Mouse (Mus musculus) kidney, postnatal 4 days (tissue): Measurements from ENCODE around the gene Trak2.
"Not testable (repeated sequence)": the region's sequence is repeated elsewhere in the genome, so short reads cannot be mapped to it uniquely, and the experiment has no call there.

Experiments
- DNase-seq, 2 experiments: peaks; one replicate each; pipeline ENCODE4 v3.0.0; 2021; ENCODE audit warnings: mixed read lengths in 2 of 2

Gene Trak2

DNA sequence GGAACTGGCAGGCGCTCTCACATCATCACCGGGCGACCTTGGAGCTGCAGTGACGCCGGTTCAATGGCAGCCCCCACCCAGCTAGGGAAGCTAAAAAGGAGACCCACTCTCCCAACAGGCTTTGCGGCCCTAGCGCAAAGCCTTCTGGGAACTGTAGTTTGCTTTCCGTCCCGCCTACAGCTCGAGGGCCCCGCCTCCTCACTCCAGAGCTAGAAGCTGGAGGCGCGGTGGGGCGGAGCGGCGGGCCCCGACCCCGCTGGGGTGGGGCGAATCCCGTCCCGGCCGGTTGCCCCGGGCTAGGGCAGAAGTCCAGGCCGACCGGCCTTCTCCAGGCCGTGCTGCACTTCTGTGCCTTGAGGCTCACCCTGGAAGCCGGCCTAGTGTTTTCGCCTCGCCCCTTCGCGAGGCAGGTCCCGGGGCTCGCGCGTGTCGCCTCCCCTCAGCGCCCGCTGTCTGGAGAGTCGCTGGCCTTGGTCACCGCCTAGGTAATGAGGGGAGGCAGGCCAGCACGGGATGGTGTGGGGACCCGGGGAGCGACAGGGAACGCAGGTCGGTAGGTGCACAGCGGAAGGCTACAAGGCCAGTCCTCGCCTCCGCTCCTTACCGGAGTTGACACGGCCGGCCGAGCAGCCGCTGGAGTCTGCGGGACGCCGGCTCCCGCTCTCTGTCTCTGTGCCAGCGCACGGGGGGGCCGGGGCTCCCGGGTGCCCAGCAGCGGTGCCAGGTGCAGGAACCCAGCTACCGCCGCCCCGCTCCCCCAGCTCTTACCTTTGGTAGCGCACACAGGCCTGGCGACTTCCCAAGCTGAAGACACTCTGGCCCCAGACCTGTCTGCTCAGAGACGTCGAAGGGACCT lies at the start of gene Trak2, which contains the start of gene Stradb:
Gene Trak2 (minus strand): TSS at position 65 of the 856 bp plus-strand sequence.
Gene Stradb (plus strand): TSS at position 157 of the 856 bp plus-strand sequence.
- DNase-seq: peak; percentile 94 to 97

DNA sequence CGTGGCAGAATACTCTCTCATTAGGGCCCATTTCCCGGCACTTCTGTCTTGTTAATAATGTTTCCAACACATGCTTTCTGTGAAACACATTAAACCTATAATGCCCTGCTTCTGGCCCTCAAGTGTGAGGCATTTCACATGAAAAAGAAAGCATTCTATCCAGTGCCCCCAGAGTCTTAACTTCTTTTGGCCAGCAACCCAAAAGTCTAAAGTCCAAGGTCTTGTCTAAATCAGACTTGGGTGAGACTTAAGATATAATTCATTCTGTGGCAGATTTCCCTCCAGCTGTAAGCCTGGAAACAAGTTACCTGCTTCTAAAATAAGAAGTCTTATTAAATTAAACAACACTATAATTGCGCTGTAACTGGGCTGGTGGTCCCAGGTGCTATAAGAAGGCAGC lies 48.3 kb upstream of the Trak2 start:
- DNase-seq: no peak

DNA sequence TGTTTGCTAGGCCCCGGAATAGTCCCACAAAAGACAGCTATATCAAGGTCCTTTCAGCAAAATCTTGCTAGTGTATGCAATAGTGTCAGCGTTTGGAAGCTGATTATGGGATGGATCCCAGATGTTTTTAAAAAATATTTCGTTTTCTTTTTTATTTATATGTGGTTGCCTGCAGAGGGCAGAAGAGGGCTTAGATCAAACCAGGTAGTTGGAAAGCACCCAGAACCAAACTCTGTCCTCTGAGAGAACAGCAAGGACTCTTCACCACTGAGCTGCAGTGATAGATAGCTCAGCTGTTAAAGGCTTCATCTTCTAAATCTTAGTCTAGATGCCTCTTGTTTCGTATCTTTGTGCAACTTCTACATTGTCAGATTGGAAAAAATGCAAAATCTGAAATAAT lies 36.0 kb upstream of the Trak2 start:
- peak; percentile 18 to 35 for DNase-seq

GRCm38 (mm10) chr1:58995313-58995712 lies 22.1 kb upstream of the Trak2 start:
- DNase-seq: no peak

DNA sequence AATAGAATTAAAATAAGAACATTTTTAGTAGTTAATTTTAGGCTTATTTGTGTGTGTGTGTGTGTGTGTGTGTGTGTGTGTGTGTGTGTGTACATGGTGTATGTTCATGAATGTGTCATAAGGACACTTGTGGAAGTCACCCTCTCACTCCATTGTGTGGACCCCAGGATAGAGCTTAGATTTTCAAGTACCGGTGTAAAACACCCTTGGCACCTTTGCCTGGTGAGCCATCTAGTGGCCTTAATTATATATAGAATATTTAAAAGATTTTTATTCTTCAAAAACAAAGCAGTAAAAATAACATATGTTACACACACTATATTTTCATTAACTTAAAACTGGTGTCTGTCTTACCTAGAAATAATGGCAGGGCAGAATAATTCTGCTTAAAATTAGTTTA lies 20.5 kb upstream of the Trak2 start:
- no peak for DNase-seq

DNA sequence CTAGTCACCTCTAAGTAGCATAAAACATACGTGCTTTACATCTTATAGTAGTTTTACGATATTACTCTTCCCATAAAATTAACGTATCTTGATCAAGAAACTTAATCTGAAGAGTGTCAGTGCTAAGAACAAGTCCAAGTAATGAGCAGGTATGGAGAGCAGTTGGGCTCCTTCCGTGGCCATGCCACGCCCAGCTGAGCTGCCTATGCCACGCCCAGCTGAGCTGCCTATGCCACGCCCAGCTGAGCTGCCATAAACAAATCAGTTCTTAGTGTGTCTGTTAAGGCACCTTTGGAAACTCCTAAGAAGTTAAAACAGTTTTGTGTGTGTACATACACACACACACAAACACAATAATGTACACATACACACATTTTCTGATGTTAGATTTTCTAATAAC lies 19.9 kb upstream of the Trak2 start:
- no peak for DNase-seq

GRCm38 (mm10) chr1:58984586-58984985 lies 11.4 kb upstream of the Trak2 start:
- DNase-seq: no peak

- no peak for DNase-seq
These were observed 9.0 kb upstream of the Trak2 start for GRCm38 (mm10) chr1:58982276-58982675.

DNA sequence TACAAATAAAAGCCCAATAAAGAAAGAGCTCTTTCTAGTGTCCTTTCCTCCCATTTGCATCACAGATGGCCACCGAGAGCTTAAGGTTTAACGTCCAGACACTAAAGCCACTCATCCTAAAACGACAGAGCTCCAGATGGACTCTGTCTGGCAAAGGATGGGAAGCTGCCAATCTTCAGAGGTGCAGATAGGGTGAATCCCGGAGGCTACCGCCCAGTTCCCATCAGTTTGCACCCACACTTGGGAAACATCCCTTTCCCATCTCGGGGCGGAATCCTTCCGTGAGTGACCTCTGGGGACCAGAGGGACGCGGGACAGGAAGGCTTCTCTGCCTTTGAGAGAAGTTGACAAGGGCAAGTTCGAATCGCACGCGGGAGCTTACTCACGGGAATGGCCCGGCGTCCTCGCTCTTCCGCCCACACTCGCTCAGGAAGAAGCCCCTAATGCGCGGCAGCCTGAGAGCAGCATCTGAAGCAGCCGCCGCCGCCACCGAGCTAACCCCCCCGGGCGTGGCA lies 322 bp downstream of the Trak2 start:
- no peak for DNase-seq

DNA sequence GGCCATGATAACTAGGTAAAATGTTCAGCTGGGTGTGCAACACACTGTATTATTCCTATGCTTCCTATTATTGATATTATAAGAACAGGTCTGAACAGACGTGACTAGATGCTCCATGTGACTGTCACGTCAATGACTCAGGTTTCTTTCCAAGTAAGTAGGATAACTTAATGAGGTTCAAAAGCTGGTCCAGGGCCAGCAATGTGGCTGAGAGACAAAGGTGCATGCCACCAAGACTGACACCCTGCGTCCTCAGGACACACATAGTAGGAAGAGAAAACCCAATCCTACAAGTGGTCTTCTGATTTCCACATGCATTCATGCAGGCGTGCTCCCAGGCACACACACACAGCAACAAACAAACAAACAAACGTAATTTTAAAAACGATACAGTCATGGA lies 2.1 kb downstream of the Trak2 start:
- no peak for DNase-seq

DNA sequence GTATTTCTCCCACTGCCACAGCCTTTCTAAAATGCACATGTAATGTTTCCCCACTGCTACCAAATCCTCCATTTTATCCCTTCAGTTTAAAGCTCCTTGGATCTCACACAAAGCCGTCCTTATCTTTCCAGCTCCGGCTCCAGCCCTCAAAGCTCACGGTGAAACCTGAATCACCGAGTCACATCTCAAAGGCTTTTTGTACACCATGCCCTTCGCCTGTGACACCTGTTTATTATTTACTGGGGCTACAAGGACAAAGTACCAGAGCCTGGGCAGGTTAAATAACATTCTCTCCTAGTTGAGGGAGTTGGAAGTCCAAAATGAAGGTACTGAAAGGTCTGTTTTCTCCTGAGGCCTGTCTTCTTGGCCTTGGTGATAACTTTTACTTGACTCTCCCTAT lies 3.2 kb downstream of the Trak2 start:
- DNase-seq: no peak

DNA sequence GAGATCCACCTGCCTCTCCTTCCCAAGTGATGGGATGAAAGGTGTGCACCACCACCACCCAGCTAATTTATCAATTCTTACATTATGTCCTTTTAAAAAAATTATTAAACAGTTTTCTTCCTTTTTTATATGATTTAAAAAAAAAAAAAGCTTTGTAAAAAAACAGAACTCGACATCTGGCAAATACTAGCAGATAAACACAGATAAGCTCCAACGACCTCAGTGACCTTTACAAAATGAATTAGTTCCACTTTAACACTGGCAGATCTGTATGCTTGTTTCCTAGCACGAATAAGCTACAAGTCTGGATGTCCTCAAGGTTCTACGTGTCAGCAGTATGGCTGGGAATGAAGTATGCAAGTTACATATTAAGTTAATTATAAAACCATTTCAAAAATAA lies 5.7 kb downstream of the Trak2 start:
- DNase-seq: no peak

- no peak for DNase-seq
These were observed 10.4 kb downstream of the Trak2 start for GRCm38 (mm10) chr1:58962865-58963264.

DNA sequence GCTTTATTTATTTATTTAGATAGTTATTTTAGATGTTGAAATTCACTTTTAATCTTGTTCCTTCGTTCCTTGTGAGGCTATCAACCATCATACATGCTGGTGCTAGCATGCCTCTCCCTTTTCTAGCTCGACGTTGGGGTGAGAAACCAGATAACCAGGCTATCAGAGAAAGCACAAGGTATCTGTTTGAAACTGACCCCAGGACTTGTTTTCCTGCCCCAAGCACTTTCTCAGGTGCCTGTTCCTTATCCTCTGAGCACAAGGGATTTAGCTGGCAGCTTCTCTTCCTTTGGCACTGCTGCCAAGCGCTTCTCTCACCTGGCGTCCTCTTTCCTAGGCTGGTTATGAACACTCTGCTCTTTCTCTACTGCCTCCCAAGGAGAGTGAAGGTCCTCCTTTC lies 10.8 kb downstream of the Trak2 start:
- DNase-seq: no peak

DNA sequence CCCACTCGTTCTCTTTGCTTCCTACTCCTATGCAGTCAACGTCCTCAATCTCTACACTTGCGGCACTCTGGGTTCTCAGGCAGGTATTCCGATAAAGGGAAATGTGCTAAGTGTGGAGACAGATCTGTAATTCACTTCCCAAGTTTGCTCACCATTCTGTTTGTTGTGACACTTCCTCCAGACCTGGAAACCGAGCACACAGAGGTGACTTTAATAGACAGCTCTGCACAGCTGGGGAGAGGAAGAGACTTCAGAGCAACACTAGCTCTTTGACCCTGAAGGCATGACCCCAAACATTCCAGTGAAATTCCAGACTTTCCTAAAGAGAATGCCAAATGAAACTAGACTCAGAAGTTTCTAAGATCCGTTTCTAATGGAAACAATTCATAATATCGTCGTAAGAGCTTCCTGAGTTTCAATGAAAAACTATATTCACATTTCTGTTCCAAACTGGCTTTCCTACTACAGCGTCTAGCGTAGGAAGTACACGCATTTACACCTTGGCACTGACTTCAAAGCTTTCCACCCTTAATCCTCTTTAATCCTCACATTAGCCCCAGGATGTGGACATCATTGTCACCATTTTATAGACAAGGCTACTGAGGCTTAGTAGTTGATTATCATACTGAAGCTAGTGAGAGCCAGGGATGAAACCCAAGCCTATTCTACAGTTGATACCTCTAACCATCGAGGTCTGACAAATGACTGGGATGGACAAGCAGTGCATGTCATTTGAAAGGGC lies 11.9 kb downstream of the Trak2 start:
- DNase-seq: peak; percentile 18 to 31

DNA sequence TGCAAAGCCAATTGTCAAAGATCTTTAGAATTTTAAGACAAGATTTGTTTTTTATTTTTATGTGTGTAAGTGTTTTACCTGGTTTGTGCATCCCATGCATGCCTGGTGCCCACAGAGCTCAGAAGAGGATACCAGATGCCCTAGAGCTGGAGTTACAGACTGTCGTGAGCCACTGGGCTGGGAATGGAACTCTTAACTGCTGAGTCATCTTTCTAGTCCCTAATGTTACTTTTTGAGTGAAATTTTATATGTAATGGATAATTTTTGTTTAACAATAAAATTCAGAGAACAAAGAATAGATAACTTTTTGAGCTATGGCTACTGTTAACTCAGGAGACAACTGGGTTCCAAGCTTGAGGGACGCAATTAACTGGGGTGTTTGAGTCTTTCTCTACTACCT lies 13.5 kb downstream of the Trak2 start:
- no peak for DNase-seq

DNA sequence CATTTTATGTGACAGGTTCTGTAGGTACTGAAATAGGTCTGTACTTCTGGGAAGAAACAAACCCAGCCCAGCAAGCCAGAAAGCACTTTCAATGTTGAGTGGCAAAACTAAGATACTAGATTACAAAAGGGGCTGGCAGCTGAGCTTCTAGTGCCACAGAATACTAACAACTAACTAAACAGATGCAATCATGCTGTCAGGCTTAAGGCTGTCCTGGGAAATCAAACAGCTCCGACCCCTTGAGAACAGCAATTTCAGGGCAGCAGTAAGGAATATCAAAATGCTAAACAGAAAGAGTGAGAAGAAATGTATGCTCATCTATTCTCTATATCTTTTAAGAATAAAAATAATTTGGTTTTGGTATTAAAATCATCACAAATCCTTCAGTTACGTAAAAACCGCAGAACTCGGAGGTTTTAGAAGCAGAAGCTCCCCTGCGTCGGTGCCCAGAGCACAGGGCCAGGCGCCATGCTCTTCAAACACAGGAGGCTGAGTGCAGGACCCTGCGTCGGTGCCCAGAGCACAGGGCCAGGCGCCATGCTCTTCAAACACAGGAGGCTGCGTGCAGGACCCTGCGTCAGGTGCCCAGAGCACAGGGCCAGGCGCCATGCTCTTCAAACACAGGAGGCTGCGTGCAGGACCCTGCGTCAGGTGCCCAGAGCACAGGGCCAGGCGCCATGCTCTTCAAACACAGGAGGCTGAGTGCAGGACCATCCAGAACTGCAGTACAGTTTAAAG lies 14.3 kb downstream of the Trak2 start:
- not testable (repeated sequence) for DNase-seq

DNA sequence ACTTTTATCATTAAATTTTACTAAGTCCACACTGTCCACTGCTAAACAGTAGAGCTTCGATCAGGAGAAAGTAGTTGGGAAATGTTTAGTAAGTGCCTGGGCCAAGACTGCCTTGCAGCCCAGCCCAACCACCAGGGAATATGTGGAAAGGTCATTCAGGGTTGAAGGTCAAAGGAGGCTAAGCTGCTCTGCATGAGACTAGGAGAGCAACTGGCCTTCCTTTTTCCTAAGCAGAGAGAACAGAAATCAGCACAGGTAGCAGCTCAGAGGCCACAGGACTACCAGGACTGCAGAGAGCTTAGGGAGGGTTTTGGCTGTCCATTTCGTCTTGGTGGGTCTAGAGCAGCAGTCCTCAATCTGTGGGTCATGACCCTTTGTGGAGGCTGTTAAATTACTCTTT lies 15.3 kb downstream of the Trak2 start:
- DNase-seq: no peak

DNA sequence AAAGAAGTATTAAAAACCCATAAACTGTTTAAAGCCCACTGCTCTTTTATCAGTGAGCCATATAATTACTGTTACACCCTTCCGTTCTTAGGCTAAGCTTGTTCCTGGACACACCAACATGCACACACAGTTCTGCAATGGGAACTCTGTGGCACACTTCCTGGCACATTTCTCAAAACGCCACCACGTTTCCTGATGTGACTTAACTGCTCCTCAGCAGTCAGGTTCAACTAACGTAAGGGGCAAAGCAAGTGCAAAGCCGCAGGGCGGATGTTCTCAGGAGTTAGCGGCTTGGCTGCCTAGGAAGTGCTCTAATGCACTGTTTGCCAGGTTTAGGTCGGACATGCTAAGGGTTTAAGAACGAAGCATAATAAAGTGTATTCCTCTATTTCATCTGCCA lies 17.0 kb downstream of the Trak2 start:
- peak; percentile 23 to 37 for DNase-seq

DNA sequence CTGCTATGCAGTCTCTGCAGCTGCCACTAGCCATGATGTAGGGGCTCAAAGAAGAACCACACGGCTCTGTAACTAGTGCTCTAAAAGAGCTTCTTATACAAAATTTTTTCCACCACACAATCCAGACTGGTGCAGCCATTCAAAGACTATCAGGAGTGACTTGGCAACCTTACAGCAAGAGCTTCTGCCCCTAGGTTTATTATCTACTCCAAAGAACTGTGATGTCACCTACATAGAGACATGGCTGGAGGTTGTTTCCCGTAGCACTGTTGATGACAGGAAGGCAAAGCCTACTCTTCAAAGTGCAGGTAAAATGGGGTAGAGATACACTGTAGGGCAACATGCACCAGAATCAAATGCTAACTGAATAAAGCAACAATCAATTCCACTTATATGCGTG lies 17.5 kb downstream of the Trak2 start:
- no peak for DNase-seq

GRCm38 (mm10) chr1:58954578-58955410 lies 18.4 kb downstream of the Trak2 start:
- DNase-seq: no peak
